40 mouse cellular contexts compared by ENCODE assay signal in genomic region chr5:112337004-112337403, GRCm38 (mm10). TPM values are rescaled to one million over a fixed set of nuclear protein-coding genes. Genes with fewer than 3 reads are reported as not detected.
"Had no signal": no experiment of that assay in that cellular context is flagged by ENCODE, and none has a peak within 500 bp of the region (broad histone marks: within the 10 kb centered on the region; RNA-seq: fewer than 3 reads in every experiment).

No protein-coding gene starts in this region.

- H3K4me3 ChIP-seq: left cerebral cortex, adult 2 months; limb, embryonic 10.5 days; limb, embryonic 12.5 days; limb, embryonic 13.5 days; limb, embryonic 15.5 days; liver, embryonic 12.5 days; liver, embryonic 13.5 days; liver, embryonic 15.5 days; lung, embryonic 15.5 days; midbrain, embryonic 10.5 days; midbrain, embryonic 12.5 days; midbrain, embryonic 13.5 days; midbrain, embryonic 15.5 days; neural tube, embryonic 12.5 days had no signal

- H3K9me3 ChIP-seq: limb, embryonic 10.5 days; limb, embryonic 12.5 days; limb, embryonic 13.5 days; limb, embryonic 15.5 days; liver, embryonic 12.5 days; liver, embryonic 13.5 days; liver, embryonic 15.5 days; lung, embryonic 15.5 days; midbrain, embryonic 10.5 days; midbrain, embryonic 12.5 days; midbrain, embryonic 13.5 days; midbrain, embryonic 15.5 days; neural tube, embryonic 12.5 days had no signal

- H3K27ac ChIP-seq: left cerebral cortex, adult 2 months; limb, embryonic 10.5 days; limb, embryonic 12.5 days; limb, embryonic 13.5 days; limb, embryonic 15.5 days; liver, embryonic 12.5 days; liver, embryonic 13.5 days; liver, embryonic 14.5 days; liver, embryonic 15.5 days; lung, embryonic 15.5 days; macrophage; midbrain, embryonic 10.5 days; midbrain, embryonic 12.5 days; midbrain, embryonic 13.5 days; midbrain, embryonic 15.5 days; neural tube, embryonic 12.5 days had no signal

- DNase-seq: left cerebral cortex, postnatal 4 days; liver; liver, embryonic 13.5 days; liver, postnatal 0 days; lung, adult 18-20 months; lung, adult 2 months; lung, embryonic 14.5 days; lung, postnatal 10 days; lung, postnatal 14 days; lung, postnatal 36 days; lung, postnatal 4 days; midbrain, embryonic 14.5 days had no signal

- H3K4me2 ChIP-seq: limb, embryonic 12.5 days; limb, embryonic 13.5 days; limb, embryonic 15.5 days; liver, embryonic 11.5 days; liver, embryonic 12.5 days; liver, embryonic 13.5 days; liver, embryonic 15.5 days; lung, embryonic 14.5 days; lung, embryonic 15.5 days; midbrain, embryonic 11.5 days; midbrain, embryonic 12.5 days; midbrain, embryonic 13.5 days; midbrain, embryonic 15.5 days; neural tube, embryonic 12.5 days had no signal

- H3K27me3 ChIP-seq: limb, embryonic 12.5 days; limb, embryonic 13.5 days; limb, embryonic 15.5 days; liver, embryonic 12.5 days; liver, embryonic 13.5 days; liver, embryonic 15.5 days; lung, embryonic 15.5 days; midbrain, embryonic 12.5 days; midbrain, embryonic 13.5 days; midbrain, embryonic 15.5 days; neural tube, embryonic 12.5 days had no signal

- ATAC-seq: liver, embryonic 12.5 days; liver, postnatal 0 days; lung, postnatal 0 days; midbrain, embryonic 13.5 days; midbrain, embryonic 15.5 days; midbrain, embryonic 16.5 days had no signal

- H3K9ac ChIP-seq: limb, embryonic 12.5 days; limb, embryonic 13.5 days; limb, embryonic 15.5 days; liver, embryonic 12.5 days; liver, embryonic 13.5 days; liver, embryonic 14.5 days; liver, embryonic 15.5 days; liver, postnatal 0 days; lung, embryonic 14.5 days; lung, embryonic 15.5 days; midbrain, embryonic 12.5 days; midbrain, embryonic 13.5 days; midbrain, embryonic 15.5 days; neural tube, embryonic 12.5 days had no signal

RNA-seq across cellular contexts. Expression of gene Gm6583, which starts 18.8 kb away (rescaled TPM):
- total RNA-seq: left cerebral cortex, adult 2 months; left cerebral cortex, postnatal 14 days; left cerebral cortex, postnatal 25 days; left cerebral cortex, postnatal 36 days; left cerebral cortex, postnatal 4 days; megakaryocyte progenitor cell, adult 5-6 weeks; megakaryocyte-erythroid progenitor cell, adult 5-6 weeks; midbrain, postnatal 0 days; monocyte, adult 5-6 weeks had no signal
- polyA plus RNA-seq: liver, adult 2 months; lung, adult 2 months; midbrain, embryonic 11.5 days; midbrain, postnatal 0 days had no signal

RNA-seq across cellular contexts. Expression of gene Asphd2, which starts 57.7 kb away (rescaled TPM):
- total RNA-seq: liver, adult 2 months; megakaryocyte progenitor cell, adult 5-6 weeks; megakaryocyte-erythroid progenitor cell, adult 5-6 weeks; monocyte, adult 5-6 weeks had no signal
- polyA plus RNA-seq: liver, adult 2 months; liver, embryonic 16.5 days; macrophage had no signal
